Mouse (Mus musculus) hindbrain, embryonic 11.5 days (tissue): ENCODE results near the gene Suclg1. TPM values are rescaled to one million over a fixed set of nuclear protein-coding genes. Genes with fewer than 3 reads are reported as not detected.

Experiments
- ATAC-seq: fragments of 200-750 bp; cut with Nextera tagmentation; 2 replicates; pipeline ENCODE4 v1.8.0; 2017; ENCODE audit warnings: mild to moderate bottlenecking, moderate TSS enrichment, moderate library complexity; ENCODE audit not compliant: low FRiP score
- DNase-seq: peaks from one replicate; pipeline ENCODE4 v3.0.0-alpha.2; 2015; ENCODE audit warnings: low spot score
- H3K27ac ChIP-seq: fragments of 300-500 bp; sonication (generic); 2 replicates; pipeline ENCODE4 v1.5.1; 2014; ENCODE audit warnings: mild to moderate bottlenecking, low read depth, low read length
- H3K27me3 ChIP-seq: fragments of 300-500 bp; sonication (generic); 2 replicates; pipeline ENCODE4 v1.6.1; 2014; ENCODE audit warnings: mild to moderate bottlenecking, low read length, moderate library complexity, mixed read lengths; ENCODE audit not compliant: control insufficient read depth, insufficient read depth
- H3K36me3 ChIP-seq: fragments of 300-500 bp; sonication (generic); 2 replicates; pipeline ENCODE4 v1.6.1; 2014; ENCODE audit warnings: mild to moderate bottlenecking, low read length, moderate library complexity, mixed read lengths; ENCODE audit not compliant: control insufficient read depth, insufficient read depth
- H3K4me1 ChIP-seq: fragments of 300-500 bp; sonication (generic); replicated peaks from 2 replicates; pipeline ENCODE4 v1.6.1; 2014; ENCODE audit warnings: low read length, mixed read lengths; ENCODE audit not compliant: control insufficient read depth, insufficient read depth
- H3K4me2 ChIP-seq: fragments of 300-500 bp; sonication (generic); replicated peaks from 2 replicates; pipeline ENCODE4 v1.6.1; 2014; ENCODE audit warnings: mild to moderate bottlenecking, low read depth, low read length
- H3K4me3 ChIP-seq: fragments of 300-500 bp; sonication (generic); 2 replicates; pipeline ENCODE4 v1.5.1; 2014; ENCODE audit warnings: low read depth, low read length
- H3K9ac ChIP-seq: fragments of 300-500 bp; sonication (generic); 2 replicates; pipeline ENCODE4 v1.6.1; 2014; ENCODE audit warnings: low read depth, low read length
- H3K9me3 ChIP-seq: fragments of 300-500 bp; sonication (generic); 2 replicates; pipeline ENCODE4 v1.6.1; 2016; ENCODE audit warnings: low read length; ENCODE audit not compliant: control insufficient read depth
- WGBS: fragments of 180-500 bp; shearing (Covaris S2); extraction: QIAGEN DNeasy Blood & Tissue Kit; methylation state at CpG from one replicate; pipeline ENCODE4 v1.1.7; 2014; 5-methylcytosine and 5-hydroxymethylcytosine counted together
- polyA plus RNA-seq: library from polyadenylated mRNA; unstranded; fragments of >200 nt; fragmentation: Nextera tagmentation; extraction: Ambion mirVana; gene quantifications from 2 replicates; pipeline ENCODE4 v1.2.1, GENCODE M21; 2014

Suclg1 gene
- 177 and 188 TPM in 2 replicates for polyA plus RNA-seq

- Histone ChIP-seq H3K9ac (peak within 1 kb of the TSS; percentile 86), H3K27ac (no peak within 1 kb of the TSS; the same call in 1 of the 2 replicates), H3K4me3 (peak within 1 kb of the TSS; percentile 82), H3K9me3 (no peaks in the 10 kb centered on the region), H3K4me1 (no peaks in the 10 kb centered on the region), H3K4me2 (peak within 1 kb of the TSS; percentile 67), H3K36me3 (no peaks in the 10 kb centered on the region), H3K27me3 (no peaks in the 10 kb centered on the region)
- DNase-seq: peak; percentile 89
- peak; percentile 98 for ATAC-seq
- WGBS: under 1% methylated on average over 56 of the region's 58 CpGs
Observed at GRCm38 (mm10) chr6:73248237-73249048, at the start of gene Suclg1. Suclg1 (plus strand) TSS chr6:73248382.

- 77% methylated on average over 2 of the region's 2 CpGs for WGBS
- ATAC-seq: no peak
- H3K9ac ChIP-seq: no peak overlapping the region
- no peaks in the 10 kb centered on the region for H3K36me3 ChIP-seq
- DNase-seq: no peak
- no peaks in the 10 kb centered on the region for H3K9me3 ChIP-seq
- H3K4me3 ChIP-seq: no peak overlapping the region
- no peak overlapping the region for H3K27ac ChIP-seq
- H3K4me1 ChIP-seq: no peaks in the 10 kb centered on the region
- no peaks in the 10 kb centered on the region for H3K27me3 ChIP-seq
- H3K4me2 ChIP-seq: no peak overlapping the region
Observed at GRCm38 (mm10) chr6:73203724-73204123, 44.5 kb upstream of the Suclg1 start.

GRCm38 (mm10) chr6:73204937-73205336 lies 43.2 kb upstream of the Suclg1 start:
- no peak overlapping the region for H3K4me3 ChIP-seq
- WGBS: 81% methylated on average over 4 of the region's 4 CpGs
- H3K9ac ChIP-seq: no peak overlapping the region
- ATAC-seq (no peak), DNase-seq (no peak)
- no peak overlapping the region for H3K4me2 ChIP-seq
- no peaks in the 10 kb centered on the region for H3K9me3 ChIP-seq
- H3K4me1 ChIP-seq: no peaks in the 10 kb centered on the region
- no peaks in the 10 kb centered on the region for H3K27me3 ChIP-seq
- H3K27ac ChIP-seq: no peak overlapping the region
- no peaks in the 10 kb centered on the region for H3K36me3 ChIP-seq

GRCm38 (mm10) chr6:73209598-73209997 lies 38.6 kb upstream of the Suclg1 start:
- no peak for ATAC-seq
- Histone ChIP-seq H3K4me2 (no peak overlapping the region), H3K4me3 (no peak overlapping the region), H3K36me3 (no peaks in the 10 kb centered on the region), H3K27ac (no peak overlapping the region), H3K9ac (no peak overlapping the region), H3K27me3 (no peaks in the 10 kb centered on the region), H3K9me3 (no peaks in the 10 kb centered on the region), H3K4me1 (no peaks in the 10 kb centered on the region)
- WGBS: 91% methylated on average over 6 of the region's 6 CpGs
- DNase-seq: no peak

GRCm38 (mm10) chr6:73210445-73210972 lies 37.7 kb upstream of the Suclg1 start:
- Histone ChIP-seq H3K4me2 (no peak overlapping the region), H3K27me3 (no peaks in the 10 kb centered on the region), H3K4me1 (no peaks in the 10 kb centered on the region), H3K36me3 (no peaks in the 10 kb centered on the region), H3K9ac (no peak overlapping the region), H3K4me3 (no peak overlapping the region), H3K9me3 (no peaks in the 10 kb centered on the region), H3K27ac (no peak overlapping the region)
- ATAC-seq: no peak
- no peak for DNase-seq
- 83% methylated on average over 4 of the region's 4 CpGs for WGBS

GRCm38 (mm10) chr6:73211036-73211435 lies 37.1 kb upstream of the Suclg1 start:
- ATAC-seq: no peak
- WGBS: 88% methylated on average over 3 of the region's 3 CpGs
- no peak overlapping the region for H3K4me3 ChIP-seq

GRCm38 (mm10) chr6:73211602-73212001 lies 36.6 kb upstream of the Suclg1 start:
- no peak overlapping the region for H3K27ac ChIP-seq
- no peak overlapping the region for H3K9ac ChIP-seq
- no peaks in the 10 kb centered on the region for H3K36me3 ChIP-seq
- no peak for DNase-seq
- H3K27me3 ChIP-seq: no peaks in the 10 kb centered on the region
- H3K4me2 ChIP-seq: no peak overlapping the region
- H3K4me3 ChIP-seq: no peak overlapping the region
- H3K4me1 ChIP-seq: no peaks in the 10 kb centered on the region
- ATAC-seq: no peak
- no peaks in the 10 kb centered on the region for H3K9me3 ChIP-seq

More at GRCm38 (mm10) chr6:73211036-73211435, 37.1 kb upstream of the Suclg1 start:
- Histone ChIP-seq H3K27me3 (no peaks in the 10 kb centered on the region), H3K4me1 (no peaks in the 10 kb centered on the region), H3K4me2 (no peak overlapping the region), H3K27ac (no peak overlapping the region), H3K9me3 (no peaks in the 10 kb centered on the region), H3K9ac (no peak overlapping the region), H3K36me3 (no peaks in the 10 kb centered on the region)
- no peak for DNase-seq

- 32% methylated on average over 25 of the region's 25 CpGs for WGBS
- ATAC-seq: peak; percentile 100
- no peak within 1 kb of the TSS for H3K27ac ChIP-seq
- H3K9ac ChIP-seq: peak within 1 kb of the TSS; percentile 15; the same call in 1 of the 2 replicates
- H3K9me3 ChIP-seq: no peaks in the 10 kb centered on the region
- peak within 1 kb of the TSS; percentile 42 for H3K4me2 ChIP-seq
- H3K27me3 ChIP-seq: no peaks in the 10 kb centered on the region
- H3K36me3 ChIP-seq: no peaks in the 10 kb centered on the region
- peak within 1 kb of the TSS; percentile 30 for H3K4me3 ChIP-seq
- H3K4me1 ChIP-seq: no peaks in the 10 kb centered on the region
- peak; percentile 87 for DNase-seq
Observed at GRCm38 (mm10) chr6:73221189-73221957, 26.8 kb upstream of the Suclg1 start, which contains the start of gene Dnah6. Dnah6 (minus strand) TSS chr6:73221651.
